Mouse (Mus musculus): Measurements from ENCODE around the gene Ppm1f. TPM values are rescaled to one million over a fixed set of nuclear protein-coding genes. Genes with fewer than 3 reads are reported as not detected.

Gene Ppm1f
- 40.1 TPM for polyA plus RNA-seq (2015; fragmentation: Illumina TruSeq; extraction: RNeasy Lipid Tissue Mini Kit (QIAGEN cat#74804); ENCODE audit: low read depth, low replicate concordance)

GRCm38 (mm10) chr16:16896382-16897055, at the start of gene Ppm1f:
Gene Ppm1f, plus strand, starts transcription at chr16:16896469.

GRCm38 (mm10) chr16:16863978-16864377, 32.3 kb upstream of the Ppm1f start, which contains the start of gene Igll1:
Gene Igll1, minus strand, starts transcription at chr16:16863985.

GRCm38 (mm10) chr16:16870617-16871331, 25.5 kb upstream of the Ppm1f start, which contains the start of the genes Top3b and Vpreb1:
Gene Top3b, plus strand, starts transcription at chr16:16870736.
Gene Vpreb1, minus strand, starts transcription at chr16:16870843.

Other genes with a start within 250 kb of the Ppm1f start
- not detected for gene Olfr19, start 220.1 kb upstream of the Ppm1f start, polyA plus RNA-seq (2015; fragmentation: Illumina TruSeq; extraction: RNeasy Lipid Tissue Mini Kit (QIAGEN cat#74804); ENCODE audit: low read depth, low replicate concordance)
- gene Spag6l, start 67.0 kb upstream of the Ppm1f start, polyA plus RNA-seq (2015; fragmentation: Illumina TruSeq; extraction: RNeasy Lipid Tissue Mini Kit (QIAGEN cat#74804); ENCODE audit: low read depth, low replicate concordance): 7.5 TPM
- gene Igll1, start 32.5 kb upstream of the Ppm1f start, polyA plus RNA-seq (2015; fragmentation: Illumina TruSeq; extraction: RNeasy Lipid Tissue Mini Kit (QIAGEN cat#74804); ENCODE audit: low read depth, low replicate concordance): not detected
- gene Top3b, start 25.7 kb upstream of the Ppm1f start, polyA plus RNA-seq (2015; fragmentation: Illumina TruSeq; extraction: RNeasy Lipid Tissue Mini Kit (QIAGEN cat#74804); ENCODE audit: low read depth, low replicate concordance): 44.4 TPM
- not detected for gene Vpreb1, start 25.6 kb upstream of the Ppm1f start, polyA plus RNA-seq (2015; fragmentation: Illumina TruSeq; extraction: RNeasy Lipid Tissue Mini Kit (QIAGEN cat#74804); ENCODE audit: low read depth, low replicate concordance)
- 387 TPM for gene Mapk1, start 86.9 kb downstream of the Ppm1f start, polyA plus RNA-seq (2015; fragmentation: Illumina TruSeq; extraction: RNeasy Lipid Tissue Mini Kit (QIAGEN cat#74804); ENCODE audit: low read depth, low replicate concordance)
- 26.7 TPM for gene Ypel1, start 173.2 kb downstream of the Ppm1f start, polyA plus RNA-seq (2015; fragmentation: Illumina TruSeq; extraction: RNeasy Lipid Tissue Mini Kit (QIAGEN cat#74804); ENCODE audit: low read depth, low replicate concordance)
- gene Ppil2, start 214.8 kb downstream of the Ppm1f start, polyA plus RNA-seq (2015; fragmentation: Illumina TruSeq; extraction: RNeasy Lipid Tissue Mini Kit (QIAGEN cat#74804); ENCODE audit: low read depth, low replicate concordance): 99.5 TPM
- gene 2610318N02Rik, start 228.7 kb downstream of the Ppm1f start, polyA plus RNA-seq (2015; fragmentation: Illumina TruSeq; extraction: RNeasy Lipid Tissue Mini Kit (QIAGEN cat#74804); ENCODE audit: low read depth, low replicate concordance): 2.1 TPM
- gene Sdf2l1, start 235.9 kb downstream of the Ppm1f start, polyA plus RNA-seq (2015; fragmentation: Illumina TruSeq; extraction: RNeasy Lipid Tissue Mini Kit (QIAGEN cat#74804); ENCODE audit: low read depth, low replicate concordance): 27.5 TPM
- gene Ydjc, start 248.2 kb downstream of the Ppm1f start, polyA plus RNA-seq (2015; fragmentation: Illumina TruSeq; extraction: RNeasy Lipid Tissue Mini Kit (QIAGEN cat#74804); ENCODE audit: low read depth, low replicate concordance): 20.9 TPM